Mouse (Mus musculus) spleen, adult 2 months (tissue): Measurements from ENCODE around the gene Rpl36-ps4.

Experiments
- CTCF ChIP-seq: fragments of 200-500 bp; IDR thresholded peaks from 2 replicates; pipeline ENCODE4 v1.5.1; 2011; ENCODE audit warnings: mild to moderate bottlenecking, inconsistent platforms; ENCODE audit not compliant: insufficient read depth, insufficient read length, insufficient replicate concordance; ENCODE audit errors: extremely low read depth
- POLR2A ChIP-seq: fragments of 200-500 bp; IDR thresholded peaks from 2 replicates; pipeline ENCODE4 v1.6.1; 2011; ENCODE audit warnings: low read depth, low read length, inconsistent platforms

GRCm38 (mm10) chr17:87948965-87949584 is 28.3 kb downstream of the Rpl36-ps4 start:
- TF ChIP-seq POLR2A (no peak), CTCF (peak; percentile 99)
